ENCODE assay signal across 24 mouse cellular contexts in the genomic region with DNA sequence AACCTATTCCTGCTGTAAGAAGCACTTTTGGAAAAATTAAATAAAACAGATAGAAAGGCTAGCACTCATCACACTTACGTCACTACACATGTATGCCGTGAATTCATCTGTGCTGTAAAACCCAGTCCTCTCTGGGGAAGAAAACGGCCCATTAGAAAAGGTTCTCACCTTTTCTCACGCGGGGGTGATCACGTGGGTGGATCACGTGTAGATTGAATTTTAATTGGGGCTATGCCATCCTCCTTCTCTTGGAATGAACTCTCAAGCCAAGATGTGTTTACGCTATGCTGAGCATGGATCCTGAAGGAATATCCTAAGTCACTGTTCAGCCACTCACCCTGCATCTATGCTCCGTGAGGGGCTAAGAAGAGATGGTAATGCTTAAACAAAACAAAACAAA.
DNase-seq lines count a peak whose midpoint lies in the region; ATAC-seq and TF ChIP-seq lines count a peak whose summit lies in the region.
"Had no signal": no experiment of that assay in that cellular context is flagged by ENCODE, and none has a peak within 500 bp of the region (broad histone marks: within the 10 kb centered on the region; RNA-seq: fewer than 3 reads in every experiment).

No protein-coding gene starts in this region.

- H3K9me3 ChIP-seq in kidney, embryonic 16.5 days (ENCODE audit: low read length), result peaks cover 5% of the 10 kb centered on the region; the same call in 1 of the 2 replicates
- no peaks in the 10 kb centered on the region for H3K9me3 ChIP-seq in midbrain, embryonic 11.5 days (ENCODE audit: control insufficient read depth, low read length)
- H3K9me3 ChIP-seq in midbrain, postnatal 0 days (ENCODE audit: low read length), result no peaks in the 10 kb centered on the region
- H3K9me3 ChIP-seq: forebrain, embryonic 10.5 days; heart, embryonic 12.5 days; heart, embryonic 15.5 days had no signal

- peak; percentile 77 for DNase-seq in kidney, adult 2 months
- peak; percentile 45 for DNase-seq in midbrain, embryonic 11.5 days (ENCODE audit: low spot score, missing footprints)
- DNase-seq in midbrain, postnatal 0 days (ENCODE audit: low spot score), result no peak
- no peak for DNase-seq in cerebellum, postnatal 4 days (ENCODE audit: low spot score in 2 of 2)
- DNase-seq: adrenal gland, adult 2 months; adrenal gland, postnatal 14 days; cerebellum, adult 11-12 months; cerebellum, adult 8-10 months; cerebellum, postnatal 10 days; cerebellum, postnatal 36 days; gastrocnemius, postnatal 14 days; heart, adult 18-20 months; heart, postnatal 10 days; heart, postnatal 36 days had no signal

- H3K4me1 ChIP-seq in kidney, adult 2 months (ENCODE audit: control insufficient read depth, insufficient read depth, low read length), result peaks cover 54% of the 10 kb centered on the region
- H3K4me1 ChIP-seq in kidney, embryonic 16.5 days (ENCODE audit: insufficient read depth, low read length), result peaks cover 5% of the 10 kb centered on the region; the same call in 1 of the 2 replicates
- H3K4me1 ChIP-seq in midbrain, embryonic 11.5 days (ENCODE audit: control insufficient read depth, insufficient read depth, low read length), result no peaks in the 10 kb centered on the region
- no peaks in the 10 kb centered on the region for H3K4me1 ChIP-seq in midbrain, postnatal 0 days (ENCODE audit: insufficient read depth, low read length)
- H3K4me1 ChIP-seq in small intestine, adult 2 months (ENCODE audit: control insufficient read depth, insufficient read depth, insufficient read length, low read length), result peaks cover 47% of the 10 kb centered on the region
- H3K4me1 ChIP-seq: hindbrain, embryonic 13.5 days had no signal

- ATAC-seq in kidney, embryonic 16.5 days (ENCODE audit: low FRiP score, low TSS enrichment), result no peak
- ATAC-seq in midbrain, embryonic 11.5 days (ENCODE audit: low FRiP score), result no peak
- no peak for ATAC-seq in midbrain, postnatal 0 days (ENCODE audit: low FRiP score)
- ATAC-seq: forebrain, embryonic 13.5 days; forebrain, embryonic 16.5 days; hindbrain, embryonic 16.5 days had no signal

- 39% methylated on average over 9 of the region's 9 CpGs for WGBS in kidney, adult 2 months
- WGBS in kidney, embryonic 16.5 days, result 62% methylated on average over 9 of the region's 9 CpGs
- WGBS in midbrain, embryonic 11.5 days, result 91% methylated on average over 9 of the region's 9 CpGs
- WGBS in midbrain, postnatal 0 days, result 84% methylated on average over 9 of the region's 9 CpGs
- WGBS in small intestine, adult 2 months, result 80% methylated on average over 9 of the region's 9 CpGs

- H3K4me2 ChIP-seq in kidney, embryonic 16.5 days (replicated peaks; ENCODE audit: low read depth, low read length), result no peak overlapping the region
- no peak overlapping the region for H3K4me2 ChIP-seq in midbrain, embryonic 11.5 days
- H3K4me2 ChIP-seq in midbrain, postnatal 0 days (ENCODE audit: low read depth, low read length, poor library complexity, severe bottlenecking), result no peak overlapping the region
- H3K4me2 ChIP-seq: forebrain, embryonic 13.5 days; heart, embryonic 12.5 days; heart, embryonic 15.5 days; hindbrain, embryonic 13.5 days had no signal

- no peak overlapping the region for H3K9ac ChIP-seq in kidney, embryonic 16.5 days (replicated peaks; ENCODE audit: low read length)
- no peak overlapping the region for H3K9ac ChIP-seq in midbrain, embryonic 11.5 days (ENCODE audit: low read length)
- H3K9ac ChIP-seq in midbrain, postnatal 0 days (replicated peaks; ENCODE audit: low read length, poor library complexity, severe bottlenecking), result no peak overlapping the region
- H3K9ac ChIP-seq: forebrain, embryonic 13.5 days; heart, embryonic 12.5 days; heart, embryonic 15.5 days; hindbrain, embryonic 13.5 days had no signal

- no peak overlapping the region for H3K27ac ChIP-seq in kidney, adult 2 months (ENCODE audit: insufficient read depth, low read depth, low read length)
- H3K27ac ChIP-seq in kidney, embryonic 16.5 days (ENCODE audit: low read length), result no peak overlapping the region
- no peak overlapping the region for H3K27ac ChIP-seq in midbrain, embryonic 11.5 days (ENCODE audit: low read depth, low read length)
- H3K27ac ChIP-seq in midbrain, postnatal 0 days (ENCODE audit: low read depth, low read length), result no peak overlapping the region
- H3K27ac ChIP-seq in small intestine, adult 2 months (ENCODE audit: insufficient read depth, low read depth, low read length), result 0 out of 2 replicates have a peak overlapping the region, but pooled peaks have one; percentile 1
- H3K27ac ChIP-seq: forebrain, embryonic 10.5 days; forebrain, embryonic 13.5 days; heart, embryonic 15.5 days; hindbrain, embryonic 10.5 days; hindbrain, embryonic 13.5 days had no signal

- TF ChIP-seq CTCF in kidney, adult 2 months (conservative IDR thresholded peaks at IDR 0.05; ENCODE audit: insufficient read depth, insufficient read length, low read depth, low read length), result no peak
- no peak for TF ChIP-seq CTCF in midbrain, postnatal 0 days (IDR thresholded peaks at IDR 0.05)
- no peak for TF ChIP-seq CTCF in small intestine, adult 2 months (IDR thresholded peaks at IDR 0.05; ENCODE audit: extremely low read depth, insufficient read length, insufficient replicate concordance, low read depth, low read length)

- no peak for TF ChIP-seq POLR2A in kidney, adult 2 months (IDR thresholded peaks at IDR 0.05; ENCODE audit: low read depth, low read length)
- no peak for TF ChIP-seq POLR2A in small intestine, adult 2 months (IDR thresholded peaks at IDR 0.05; ENCODE audit: low read depth, low read length)

- no peak overlapping the region for H3K4me3 ChIP-seq in kidney, adult 2 months (ENCODE audit: insufficient read depth, low read depth, low read length)
- no peak overlapping the region for H3K4me3 ChIP-seq in kidney, embryonic 16.5 days (ENCODE audit: low read length)
- no peak overlapping the region for H3K4me3 ChIP-seq in midbrain, embryonic 11.5 days (ENCODE audit: low read depth, low read length)
- H3K4me3 ChIP-seq in midbrain, postnatal 0 days (ENCODE audit: low read depth, low read length), result no peak overlapping the region
- H3K4me3 ChIP-seq in small intestine, adult 2 months (ENCODE audit: low read depth, low read length), result no peak overlapping the region
- H3K4me3 ChIP-seq: forebrain, embryonic 10.5 days; forebrain, embryonic 13.5 days; heart, embryonic 12.5 days; heart, embryonic 15.5 days; hindbrain, embryonic 10.5 days; hindbrain, embryonic 13.5 days had no signal

- no peaks in the 10 kb centered on the region for H3K36me3 ChIP-seq in kidney, adult 2 months (ENCODE audit: control insufficient read depth, insufficient read depth, low read length)
- no peaks in the 10 kb centered on the region for H3K36me3 ChIP-seq in kidney, embryonic 16.5 days (ENCODE audit: insufficient read depth, low read length)
- H3K36me3 ChIP-seq in midbrain, embryonic 11.5 days (ENCODE audit: control insufficient read depth, insufficient read depth, low read length), result no peaks in the 10 kb centered on the region
- H3K36me3 ChIP-seq in midbrain, postnatal 0 days (ENCODE audit: insufficient read depth, low read length), result 0 out of 2 replicates have a peak, but pooled peaks cover 2% of the 10 kb centered on the region
- peaks cover 4% of the 10 kb centered on the region; the same call in 1 of the 2 replicates for H3K36me3 ChIP-seq in small intestine, adult 2 months (ENCODE audit: control insufficient read depth, insufficient read depth, low read length)
- H3K36me3 ChIP-seq: forebrain, embryonic 10.5 days; heart, embryonic 12.5 days; heart, embryonic 15.5 days; hindbrain, embryonic 10.5 days; hindbrain, embryonic 13.5 days had no signal

- no peaks in the 10 kb centered on the region for H3K27me3 ChIP-seq in kidney, adult 2 months (replicated peaks; ENCODE audit: control insufficient read depth, insufficient read depth, low read length)
- no peaks in the 10 kb centered on the region for H3K27me3 ChIP-seq in kidney, embryonic 16.5 days (ENCODE audit: insufficient read depth, low read length)
- H3K27me3 ChIP-seq in midbrain, embryonic 11.5 days (ENCODE audit: control insufficient read depth, insufficient read depth, low read length), result no peaks in the 10 kb centered on the region
- H3K27me3 ChIP-seq in midbrain, postnatal 0 days (ENCODE audit: insufficient read depth, low read length), result no peaks in the 10 kb centered on the region
- H3K27me3 ChIP-seq in small intestine, adult 2 months (ENCODE audit: control insufficient read depth, insufficient read depth, low read length), result no peaks in the 10 kb centered on the region
- H3K27me3 ChIP-seq: forebrain, embryonic 13.5 days; heart, embryonic 12.5 days; heart, embryonic 15.5 days; hindbrain, embryonic 13.5 days had no signal

Comparison
In these comparisons a context has a peak if more than half of its experiments do, and no peak if none do; other contexts are left out.
1. DNase-seq: peak in kidney, adult 2 months (single experiment) and midbrain, embryonic 11.5 days (single experiment); none in midbrain, postnatal 0 days (single experiment) and cerebellum, postnatal 4 days (0 of 2).